Mouse (Mus musculus) thymus, adult 18-20 months (tissue): ENCODE measurements around the gene Tmem132e.

Experiments used
- DNase-seq, 2 experiments: peaks; one replicate each; pipeline ENCODE4 v3.0.0; 2022; ENCODE audit warnings: mixed read lengths in 2 of 2

The Tmem132e gene

GRCm38 (mm10) chr11:82388371-82389313 is at the start of gene Tmem132e:
TSS of gene Tmem132e (plus strand) at chr11:82388900.
- no peak for DNase-seq

- no peak for DNase-seq
Observed at GRCm38 (mm10) chr11:82339921-82340401, 48.7 kb upstream of the Tmem132e start.

- DNase-seq = no peak
Observed at GRCm38 (mm10) chr11:82340416-82340815, 48.3 kb upstream of the Tmem132e start.

- DNase-seq = no peak
Observed at GRCm38 (mm10) chr11:82340900-82341299, 47.8 kb upstream of the Tmem132e start.

- no peak for DNase-seq
Observed at GRCm38 (mm10) chr11:82351039-82351438, 37.7 kb upstream of the Tmem132e start.

- DNase-seq = no peak
Observed at GRCm38 (mm10) chr11:82370151-82370550, 18.5 kb upstream of the Tmem132e start.

- DNase-seq = no peak
Observed at GRCm38 (mm10) chr11:82371577-82371976, 17.1 kb upstream of the Tmem132e start.

GRCm38 (mm10) chr11:82380606-82381202 is 8.0 kb upstream of the Tmem132e start:
- DNase-seq = no peak

GRCm38 (mm10) chr11:82386970-82387540 is 1.6 kb upstream of the Tmem132e start:
- no peak for DNase-seq

- no peak for DNase-seq
Observed at GRCm38 (mm10) chr11:82387711-82388341, 874 bp upstream of the Tmem132e start.

- no peak for DNase-seq
Observed at GRCm38 (mm10) chr11:82389396-82390291, 944 bp downstream of the Tmem132e start.

GRCm38 (mm10) chr11:82392341-82392740 is 3.6 kb downstream of the Tmem132e start:
- no peak for DNase-seq

GRCm38 (mm10) chr11:82399621-82400020 is 10.9 kb downstream of the Tmem132e start:
- DNase-seq = peak in 1 of 2 experiments; percentile 4

- no peak for DNase-seq
Observed at GRCm38 (mm10) chr11:82405641-82406040, 16.9 kb downstream of the Tmem132e start.

- DNase-seq = no peak
Observed at GRCm38 (mm10) chr11:82406358-82407221, 17.9 kb downstream of the Tmem132e start.

- DNase-seq = no peak
Observed at GRCm38 (mm10) chr11:82412496-82412895, 23.8 kb downstream of the Tmem132e start.

GRCm38 (mm10) chr11:82418337-82419041 is 29.8 kb downstream of the Tmem132e start:
- DNase-seq = no peak

- no peak for DNase-seq
Observed at GRCm38 (mm10) chr11:82421909-82422308, 33.2 kb downstream of the Tmem132e start.

GRCm38 (mm10) chr11:82423521-82423920 is 34.8 kb downstream of the Tmem132e start:
- no peak for DNase-seq

- DNase-seq = no peak
Observed at GRCm38 (mm10) chr11:82428801-82429200, 40.1 kb downstream of the Tmem132e start.
